Mouse (Mus musculus) heart, adult 8-10 months (tissue): ENCODE results near the gene Myh14. TPM values are rescaled to one million over a fixed set of nuclear protein-coding genes. Genes with fewer than 3 reads are reported as not detected.
A peak's percentile ranks its signal among the peaks of the same experiment; 100 is the strongest.
"Not testable (repeated sequence)": the region's sequence is repeated elsewhere in the genome, so short reads cannot be mapped to it uniquely, and the experiment has no call there.

ENCODE experiments used
- DNase-seq: peaks from one replicate; pipeline ENCODE4 v3.0.0; 2022; ENCODE audit warnings: low spot score
- total RNA-seq, 4 experiments: library from RNA; stranded (reverse); gene quantifications; 2 replicates each; pipeline ENCODE4 v1.2.4; 2022

The Myh14 gene
- 100 to 1,000 TPM in 1 of 4 experiments, 10 to 100 TPM in 3; 88.0 to 111 (median 88.2) TPM for total RNA-seq

DNA sequence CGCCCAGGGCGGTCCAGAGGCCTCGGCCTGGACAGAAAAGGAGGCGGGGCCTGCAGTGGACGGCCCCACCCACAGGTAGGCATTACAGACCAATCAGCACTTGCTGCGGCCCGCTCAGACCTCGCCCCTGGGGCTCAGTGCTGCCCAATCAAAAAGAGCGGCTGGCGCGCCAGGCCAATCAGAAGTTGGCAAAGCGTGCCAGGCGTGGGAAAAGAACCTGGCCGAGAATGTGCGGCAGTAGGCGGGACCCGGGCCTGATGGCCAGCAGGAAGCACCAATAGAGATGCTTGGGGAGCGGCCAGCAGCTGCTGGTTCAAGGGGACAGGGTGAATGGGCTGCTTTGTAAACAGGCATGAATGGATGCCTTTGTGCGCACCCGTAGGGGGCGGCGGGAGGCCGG is at the start of gene Myh14:
Gene Myh14 (minus strand): TSS at position 41 of the 400 bp plus-strand sequence.
- DNase-seq: peak; percentile 80

DNA sequence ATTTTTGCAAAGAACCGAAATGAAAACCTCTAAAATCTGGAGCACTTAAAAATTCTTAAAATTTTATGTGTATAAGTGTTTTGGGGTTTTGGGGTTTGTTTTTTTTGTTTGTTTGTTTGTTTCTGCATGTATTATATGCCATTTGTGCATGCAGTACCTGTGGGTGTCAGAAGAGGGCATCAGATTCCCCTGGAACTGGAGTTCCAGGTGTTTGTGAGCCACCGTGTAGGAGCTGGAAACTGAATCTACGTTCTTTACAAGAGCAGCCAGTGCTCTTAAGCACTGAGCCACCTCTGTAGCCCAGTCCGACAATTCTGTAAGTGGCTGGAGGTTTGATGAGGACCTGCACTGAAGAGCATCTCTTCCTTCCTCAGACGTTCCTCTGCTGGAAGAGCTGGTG is 39.2 kb upstream of the Myh14 start:
- DNase-seq: no peak

DNA sequence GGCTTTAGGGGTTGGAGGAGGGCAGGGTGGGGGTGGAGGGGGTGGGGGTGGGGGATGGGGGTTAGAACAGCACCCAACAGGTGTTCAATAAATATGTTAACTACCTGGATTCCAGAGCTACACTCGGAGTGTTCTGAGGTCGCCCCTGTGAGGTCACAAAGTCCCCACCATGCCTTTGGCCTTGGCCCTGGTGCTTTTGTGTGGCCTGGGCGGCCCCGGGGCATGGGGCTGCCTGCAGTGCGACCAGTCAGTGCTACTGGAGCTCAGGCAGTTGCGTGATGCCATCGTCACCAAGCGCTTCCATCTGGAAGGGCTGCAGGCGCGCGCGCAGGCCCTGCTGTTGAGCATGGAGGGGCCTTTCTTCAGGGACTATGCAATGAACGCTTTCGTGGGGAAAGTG is 37.9 kb upstream of the Myh14 start, which contains the start of gene Izumo2:
Gene Izumo2 (plus strand): TSS at position 169 of the 400 bp plus-strand sequence.
- DNase-seq: no peak

DNA sequence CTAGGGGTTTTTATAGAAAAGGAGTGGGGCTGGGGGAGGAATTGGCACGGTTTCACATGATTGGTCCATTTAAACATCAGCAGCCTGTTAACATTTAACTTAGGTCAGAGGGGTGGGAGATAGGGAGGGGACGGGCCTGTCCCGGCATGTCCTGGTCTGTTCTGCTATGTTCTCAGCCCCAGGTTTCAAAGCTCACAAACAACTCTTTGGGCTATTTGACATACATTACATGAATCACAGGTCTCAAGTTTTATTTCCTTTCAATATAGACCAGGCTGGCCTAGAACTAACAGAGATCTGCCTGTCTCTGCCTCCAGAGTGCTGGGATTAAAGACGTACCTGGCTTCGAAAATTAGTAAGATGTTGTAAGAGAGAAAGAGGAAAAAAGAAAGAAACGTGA is 37.5 kb upstream of the Myh14 start:
- not testable (repeated sequence) for DNase-seq

DNA sequence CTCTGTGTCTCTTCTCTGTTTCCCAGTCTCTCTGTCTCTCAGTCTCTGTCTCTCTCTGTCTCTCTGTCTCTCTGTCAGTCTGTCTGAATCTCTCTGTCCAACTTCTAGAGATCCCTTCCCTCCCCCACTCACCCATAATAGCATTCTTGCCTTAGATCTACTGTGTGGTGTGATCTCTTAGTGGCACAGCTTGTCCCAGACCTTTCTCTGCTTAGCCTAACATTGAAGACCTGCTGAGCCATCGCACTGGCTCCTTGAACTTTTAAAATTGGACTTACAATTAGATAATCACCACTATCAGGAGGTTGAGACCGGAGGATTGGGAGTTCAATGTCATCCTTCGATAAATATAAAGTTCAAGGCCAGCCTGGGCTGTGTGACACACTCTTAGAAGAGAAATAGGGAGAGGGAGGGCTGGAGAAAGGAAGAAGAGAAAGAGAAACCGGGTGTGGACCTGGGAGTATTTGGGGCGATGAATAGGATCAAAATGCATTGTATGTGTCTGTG is 36.6 kb upstream of the Myh14 start:
- no peak for DNase-seq

DNA sequence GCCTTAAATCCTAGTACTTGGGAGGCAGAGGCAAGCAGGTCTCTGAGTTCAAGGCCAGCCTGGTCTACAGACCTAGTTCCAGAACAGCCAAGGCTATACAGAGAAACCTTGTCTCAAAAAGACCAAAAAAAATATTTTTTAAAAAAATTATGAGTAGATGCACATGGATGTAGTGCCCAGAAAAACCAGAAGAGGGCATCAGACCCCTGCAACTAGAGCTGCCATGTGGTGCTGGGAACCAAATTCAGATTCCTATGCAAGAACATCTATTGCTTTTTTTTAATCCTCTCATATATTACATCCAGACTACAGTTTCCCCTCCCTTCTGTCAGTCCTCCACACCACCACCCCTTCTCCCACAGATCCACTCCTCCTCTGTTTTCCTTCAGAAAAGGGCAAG is 35.7 kb upstream of the Myh14 start:
- no peak for DNase-seq

DNA sequence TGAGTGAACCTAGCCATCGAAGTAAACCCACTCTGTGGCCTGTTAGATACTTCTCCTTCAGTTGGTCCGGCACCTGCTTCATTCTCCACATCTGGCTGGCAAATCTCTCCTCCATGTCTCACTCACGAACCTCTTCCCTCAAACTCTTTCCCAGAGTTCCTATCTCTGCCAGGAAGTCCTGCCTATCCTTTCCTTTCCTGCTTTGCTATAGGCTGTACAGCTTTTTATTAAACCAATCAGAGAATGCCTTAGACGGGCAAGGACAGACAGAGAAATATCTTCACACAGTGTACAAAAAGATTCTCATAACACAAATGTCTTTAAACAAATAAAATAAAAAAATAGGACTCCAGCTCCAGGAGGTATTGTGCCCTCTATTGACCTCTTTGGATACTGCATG is 34.4 kb upstream of the Myh14 start:
- no peak for DNase-seq

DNA sequence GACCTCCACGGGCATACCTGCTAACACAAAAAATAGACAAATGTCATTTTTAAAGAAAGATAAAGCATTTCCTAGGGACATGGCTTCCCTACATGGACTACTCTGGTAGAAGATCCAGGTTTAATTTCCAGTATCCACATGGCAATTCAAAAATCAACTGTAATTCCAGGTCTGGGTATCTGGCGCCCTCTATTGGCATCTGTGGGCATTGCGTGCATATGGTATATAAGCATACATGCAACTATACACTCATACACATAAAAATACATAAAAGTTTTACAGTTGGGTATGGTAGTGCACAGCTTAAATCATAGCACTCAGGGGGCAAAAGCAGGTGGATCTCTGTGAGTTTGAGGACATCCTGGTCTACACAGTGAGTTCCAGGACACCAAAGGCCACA is 33.7 kb upstream of the Myh14 start:
- DNase-seq: no peak

DNA sequence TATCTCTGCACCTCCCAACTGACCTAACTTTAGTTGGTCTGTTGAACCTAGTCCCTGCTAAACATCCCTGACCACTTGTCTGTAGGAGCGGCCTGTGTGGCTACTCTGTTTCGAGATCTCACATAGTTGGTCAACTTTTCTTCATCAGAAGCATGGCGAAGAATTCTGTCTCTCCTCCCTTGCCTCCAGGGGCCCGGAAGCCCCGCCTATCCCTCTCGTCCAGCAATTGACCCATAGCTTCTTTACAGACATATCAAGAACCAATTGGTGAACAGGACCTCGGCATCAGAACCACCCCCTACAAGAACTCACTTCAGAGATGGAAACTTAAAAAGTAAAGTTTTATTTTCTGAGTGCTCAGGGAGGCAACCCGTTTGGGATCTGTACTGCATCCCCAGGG is 32.3 kb upstream of the Myh14 start:
- no peak for DNase-seq

DNA sequence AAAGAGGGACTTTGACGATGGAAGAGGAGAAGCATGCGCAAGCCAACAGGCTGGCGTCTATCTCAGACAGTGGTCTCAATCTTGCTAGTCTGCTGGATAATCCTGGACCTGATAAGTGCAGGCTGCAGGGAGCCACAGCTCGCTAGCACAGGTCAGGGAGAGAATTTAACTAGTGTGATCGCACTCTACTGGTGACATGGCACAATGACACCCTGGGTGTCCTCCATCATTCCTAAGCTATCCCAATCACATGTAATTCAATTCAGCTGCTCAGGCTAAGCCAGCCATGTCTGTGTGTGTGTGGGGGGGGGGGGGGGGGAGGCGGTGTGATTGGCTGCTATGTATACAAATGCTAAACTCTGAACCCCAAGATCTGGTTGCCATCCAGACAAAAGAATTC is 31.3 kb upstream of the Myh14 start:
- peak; percentile 11 for DNase-seq

DNA sequence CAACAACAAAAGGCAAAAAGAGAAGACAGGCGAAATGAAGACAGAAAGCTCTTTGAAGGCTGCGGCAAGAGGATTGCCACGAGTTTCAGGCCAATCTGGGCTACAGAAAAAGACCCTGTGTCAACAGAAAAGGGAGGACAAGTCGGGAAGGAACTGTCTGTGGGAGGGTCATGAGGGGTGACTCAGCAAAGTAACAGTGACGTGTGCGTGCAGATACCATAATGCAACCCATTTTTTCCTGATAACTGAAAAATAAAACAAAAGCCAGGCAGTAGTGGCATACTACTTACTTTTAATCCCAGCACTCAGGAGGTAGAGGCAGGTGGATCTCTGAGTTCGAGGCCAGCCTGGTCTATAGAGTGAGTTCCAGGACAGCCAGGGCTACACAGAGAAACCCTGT is 27.3 kb upstream of the Myh14 start:
- DNase-seq: no peak

DNA sequence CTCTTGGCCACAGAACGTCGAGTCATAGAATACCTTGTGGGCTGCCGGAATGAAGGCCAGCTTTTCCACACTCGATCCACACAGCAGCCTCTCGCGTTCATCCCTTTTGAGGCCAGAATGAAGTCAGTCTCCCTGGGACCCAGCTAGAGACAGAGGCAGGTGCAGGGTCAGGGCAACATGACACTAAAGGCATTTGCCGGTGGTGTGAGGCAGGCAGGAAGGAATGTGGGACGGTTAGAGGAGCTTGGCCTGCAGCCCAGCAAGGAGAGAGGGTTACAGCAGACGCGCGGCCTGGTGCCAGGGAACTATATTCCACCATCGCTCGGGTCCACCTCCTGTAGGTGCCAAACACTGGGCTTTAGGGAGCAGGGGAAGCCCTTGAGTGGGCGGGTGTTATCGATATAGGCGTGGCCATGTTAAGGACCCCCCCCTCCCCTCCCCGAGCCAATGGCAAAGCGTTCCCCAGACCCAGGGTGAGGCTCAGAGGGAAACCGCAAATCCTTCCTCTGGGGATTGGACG is 26.6 kb upstream of the Myh14 start:
- peak; percentile 66 for DNase-seq

DNA sequence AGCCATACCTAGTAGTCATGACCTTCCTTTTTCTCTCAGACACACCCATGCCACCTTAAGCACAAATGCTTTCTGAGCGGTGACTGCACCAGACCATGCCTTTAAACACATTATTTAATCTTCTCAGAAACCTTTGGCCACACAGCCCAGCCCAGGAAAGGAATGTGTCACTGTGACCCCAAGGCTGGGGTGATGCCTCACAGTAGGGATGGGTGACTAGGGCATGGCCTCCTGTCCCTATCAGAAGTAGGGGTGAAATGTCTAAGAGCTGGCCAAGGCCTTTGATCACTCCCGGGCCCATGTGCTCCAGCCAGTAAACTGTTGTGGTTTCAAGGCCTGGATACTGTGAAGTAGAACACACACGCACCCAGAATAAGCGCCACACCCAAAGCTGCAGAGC is 24.6 kb upstream of the Myh14 start:
- no peak for DNase-seq

DNA sequence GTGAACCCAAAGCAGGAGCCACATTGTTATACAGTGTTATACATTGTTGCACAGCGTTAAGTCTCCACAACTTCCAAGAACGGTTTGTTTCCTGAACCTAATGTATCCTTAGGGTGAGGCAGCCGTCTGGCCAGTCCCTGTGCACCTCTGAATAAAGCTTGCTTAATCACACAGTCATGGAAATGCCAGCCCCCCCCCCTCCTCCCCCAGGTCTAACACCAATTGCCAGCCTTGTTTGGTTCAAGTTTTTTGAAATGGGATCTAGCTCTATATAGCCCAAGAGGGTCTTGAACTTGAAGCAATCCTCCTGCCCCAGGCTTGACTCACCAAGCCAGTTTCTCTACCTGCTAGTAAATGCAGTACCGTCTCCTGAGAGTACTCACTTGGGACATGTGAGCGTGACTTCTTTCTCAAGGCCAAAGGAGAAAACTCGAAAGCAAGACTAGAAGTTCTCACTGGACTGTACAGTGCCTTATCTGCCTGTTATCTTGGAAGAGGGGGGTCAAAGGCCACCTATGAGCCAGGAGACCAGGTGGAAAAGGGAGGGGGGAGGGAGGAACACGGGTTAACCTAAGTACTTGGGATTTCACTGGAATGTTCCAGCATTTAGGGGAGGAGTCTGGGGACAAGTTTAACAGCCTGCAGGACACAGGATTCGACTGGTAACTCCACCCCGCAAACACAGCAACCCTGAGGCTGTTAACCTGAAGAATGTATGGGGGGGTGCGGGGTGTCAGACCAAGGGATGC is 23.0 kb upstream of the Myh14 start:
- DNase-seq: no peak

DNA sequence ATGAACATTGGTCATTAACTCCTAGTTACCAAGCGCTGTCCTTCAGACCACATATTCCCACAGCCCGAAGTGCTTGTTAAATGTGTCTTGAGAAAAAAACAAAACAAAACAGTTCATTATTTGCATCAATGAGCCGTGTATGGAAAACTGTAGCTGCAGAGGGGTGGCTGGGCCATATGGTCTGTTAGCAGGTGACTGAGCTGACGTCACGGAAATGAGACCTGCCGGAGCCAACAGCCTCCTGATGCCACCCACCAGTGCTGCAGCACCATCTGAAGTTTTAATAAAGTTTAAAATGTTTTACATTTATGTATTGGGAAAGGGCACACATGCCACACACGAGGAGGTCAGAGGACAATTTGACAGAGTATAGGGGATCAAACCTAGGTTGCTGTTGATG is 18.7 kb upstream of the Myh14 start:
- no peak for DNase-seq

DNA sequence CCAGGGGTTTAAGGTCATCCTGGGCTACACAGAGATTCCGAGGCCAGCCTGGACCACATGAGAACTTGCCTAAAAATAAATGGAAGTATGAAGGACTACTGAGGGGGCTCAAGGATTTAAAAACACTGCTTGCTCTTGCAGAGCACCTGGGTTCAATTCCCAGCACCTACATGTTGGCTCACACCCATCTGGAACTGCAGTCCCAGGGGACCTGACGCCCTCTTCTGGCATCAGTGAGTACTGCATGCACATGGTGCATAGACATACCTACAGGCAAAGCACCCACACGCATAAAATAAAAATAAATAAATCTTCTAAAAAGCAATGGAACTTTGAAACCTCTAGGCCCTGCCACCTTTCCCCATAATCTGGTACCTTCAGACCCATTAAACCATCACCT is 18.2 kb upstream of the Myh14 start:
- DNase-seq: no peak

DNA sequence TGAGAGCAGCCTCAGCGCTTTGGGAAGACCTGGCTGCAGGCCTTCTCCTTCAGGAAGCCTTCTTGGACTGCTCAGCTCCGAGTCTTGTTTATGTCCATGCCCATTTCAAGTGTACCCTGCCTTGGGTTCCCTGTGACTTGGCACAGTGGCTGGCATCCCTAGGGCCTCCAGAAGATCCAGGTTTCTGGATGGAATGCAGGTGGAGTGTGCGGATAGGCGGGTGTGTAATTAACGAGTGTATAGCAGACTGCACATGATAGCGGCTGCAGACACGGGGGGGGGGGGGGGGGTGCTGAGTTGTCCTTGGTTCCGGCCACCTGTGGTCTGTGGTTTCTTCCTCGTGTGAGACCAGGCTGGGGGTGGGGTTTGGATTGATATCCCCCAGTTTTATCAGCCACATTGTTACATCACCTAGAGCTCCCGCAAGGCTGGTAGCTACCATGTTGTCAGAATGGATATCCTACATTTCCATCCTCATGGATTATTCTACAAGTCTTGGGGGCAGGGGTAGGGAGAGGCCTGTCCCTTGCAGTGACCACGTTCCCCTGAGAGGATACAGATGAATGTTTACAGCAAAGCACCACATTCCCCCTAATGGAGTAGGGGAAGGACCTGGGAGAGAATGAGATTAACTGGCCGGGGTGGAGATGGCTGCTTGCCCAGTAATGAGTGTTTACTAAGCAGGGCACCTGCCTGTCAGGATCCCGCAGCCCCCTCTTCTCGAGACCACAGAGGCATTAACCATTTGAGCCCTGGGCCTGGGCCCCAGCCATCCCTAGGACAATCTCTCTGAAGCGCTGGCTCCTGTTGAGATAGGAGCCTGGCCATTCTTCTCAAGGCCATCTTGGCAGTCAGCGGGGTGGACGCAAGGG is 15.1 kb upstream of the Myh14 start:
- no peak for DNase-seq

DNA sequence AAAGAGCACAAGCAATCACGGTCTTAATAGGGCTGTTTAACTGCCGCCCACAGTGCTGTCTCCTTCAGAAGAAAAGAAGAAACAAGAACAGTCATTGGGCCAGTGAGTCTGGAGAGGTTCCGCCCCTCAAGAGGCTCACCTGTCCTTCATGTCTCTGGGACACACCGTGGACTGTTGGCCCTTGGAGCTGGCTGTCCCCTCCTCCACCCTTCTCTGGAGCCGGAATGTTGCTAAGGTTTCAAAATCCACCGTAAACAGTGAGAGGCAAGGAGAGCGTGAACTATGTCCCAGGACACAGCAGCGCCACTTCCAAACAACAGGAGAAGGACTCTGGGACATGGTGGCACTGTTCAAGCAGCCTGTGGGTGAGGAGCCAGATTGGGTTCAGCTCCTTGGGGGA is 13.0 kb upstream of the Myh14 start:
- DNase-seq: no peak

DNA sequence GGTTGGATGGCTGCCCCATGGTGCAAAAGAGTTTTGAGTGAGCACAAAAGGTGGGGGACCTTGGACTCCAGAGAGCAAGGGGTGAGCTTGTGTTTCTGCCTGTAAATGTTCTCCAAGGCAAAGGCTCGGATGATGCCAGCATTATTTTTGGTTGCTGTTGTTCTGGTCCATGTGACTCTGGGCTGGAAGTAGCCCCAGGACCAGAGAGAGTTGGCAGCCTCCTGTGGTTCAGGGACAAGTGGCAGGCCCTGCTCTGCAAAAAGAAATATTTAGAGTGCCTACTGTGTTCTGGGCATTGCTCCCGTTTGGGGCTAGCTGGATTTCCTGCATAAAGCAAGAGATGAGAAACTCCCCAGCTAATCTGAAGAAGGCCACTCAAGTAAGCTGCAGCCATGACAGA is 6.0 kb upstream of the Myh14 start:
- DNase-seq: peak; percentile 67

DNA sequence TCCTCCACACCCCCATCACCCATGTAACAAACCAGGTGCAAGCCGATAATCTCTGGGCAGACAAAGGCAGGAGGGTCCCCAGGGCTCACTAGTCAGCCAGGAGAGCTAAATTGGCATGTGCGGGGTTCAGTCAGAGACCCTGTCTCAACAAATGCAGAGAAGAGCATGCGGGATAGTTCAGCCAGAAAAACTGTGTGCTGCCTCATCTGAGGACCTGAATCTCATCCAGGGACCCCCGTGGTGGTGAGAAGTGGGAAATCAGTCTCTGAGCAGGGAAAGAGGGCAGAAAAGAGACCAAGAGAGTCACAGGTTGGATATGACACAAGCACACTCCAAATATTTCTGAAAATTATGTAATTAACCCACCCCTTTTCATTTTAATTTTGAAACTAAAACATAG is 5.5 kb upstream of the Myh14 start:
- DNase-seq: no peak

DNA sequence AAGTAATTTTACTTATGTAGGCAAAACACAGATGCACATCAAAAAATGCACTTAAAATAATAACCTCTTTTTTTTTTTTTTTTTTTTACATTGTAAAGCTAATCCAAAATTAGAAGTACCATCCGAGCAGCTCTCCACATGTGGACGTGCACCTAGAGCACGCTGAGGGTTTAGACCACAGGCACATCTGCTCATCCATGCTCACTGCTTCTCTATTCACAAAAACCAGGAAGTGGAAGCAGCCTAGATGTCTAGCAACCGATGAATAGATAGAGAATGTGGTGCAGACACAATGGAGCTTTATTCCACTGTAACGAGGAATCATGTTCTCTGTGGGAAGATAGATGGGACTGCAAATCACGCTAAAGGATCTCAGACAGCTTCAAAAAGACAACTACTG is 4.5 kb upstream of the Myh14 start:
- DNase-seq: no peak

DNA sequence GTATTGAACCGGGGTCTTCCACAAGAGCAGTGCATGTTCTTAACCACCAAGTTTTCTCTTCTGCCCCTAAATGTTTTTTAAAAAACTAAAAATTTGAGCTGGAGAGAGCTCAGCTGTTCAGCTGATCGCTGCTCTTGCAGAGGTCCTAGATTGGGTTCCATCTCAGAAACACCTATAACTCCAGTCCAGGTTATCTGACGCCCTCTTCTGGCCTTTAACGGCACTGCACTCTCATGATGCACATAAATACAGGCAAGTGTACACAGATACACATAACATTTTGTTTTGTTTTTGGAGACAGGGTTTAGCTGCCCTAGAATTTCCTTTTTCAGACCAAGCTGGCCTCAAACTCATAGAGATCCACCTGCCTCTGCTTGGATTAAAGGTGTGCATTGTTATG is 3.9 kb upstream of the Myh14 start:
- no peak for DNase-seq

DNA sequence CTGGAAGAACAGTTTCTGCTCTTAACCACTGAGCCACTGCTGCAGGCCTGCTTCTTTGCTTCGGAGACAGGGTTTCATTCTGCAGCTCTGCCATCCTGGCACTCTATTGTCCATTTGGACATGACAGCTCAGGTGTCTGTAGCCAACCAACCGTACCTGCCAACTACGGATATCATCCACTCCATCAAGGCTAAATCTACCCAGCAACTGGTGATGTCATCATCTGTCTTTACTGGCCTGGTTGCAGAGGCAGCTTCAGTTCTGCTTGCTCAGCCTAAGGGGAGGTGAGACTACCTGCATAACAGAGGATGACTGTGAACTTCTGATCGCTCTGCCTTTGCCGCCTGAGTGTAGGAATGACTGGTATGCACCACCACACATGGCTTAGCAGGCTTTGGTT is 1.6 kb upstream of the Myh14 start:
- DNase-seq: no peak
